Mouse (Mus musculus) limb, embryonic 13.5 days (tissue): ENCODE results near the gene Tyk2. TPM values are rescaled to one million over a fixed set of nuclear protein-coding genes. Genes with fewer than 3 reads are reported as not detected.
A peak's percentile ranks its signal among the peaks of the same experiment; 100 is the strongest.

Experiments
- ATAC-seq: fragments of 200-750 bp; cut with Nextera tagmentation; 2 replicates; pipeline ENCODE4 v1.8.0; 2017; ENCODE audit warnings: low read depth, moderate number of reproducible peaks, moderate TSS enrichment; ENCODE audit not compliant: low FRiP score
- H3K27ac ChIP-seq: fragments of 300-500 bp; sonication (generic); 2 replicates; pipeline ENCODE4 v1.5.1; 2015; ENCODE audit warnings: inconsistent platforms, mild to moderate bottlenecking, moderate library complexity
- H3K27me3 ChIP-seq: fragments of 300-500 bp; sonication (generic); 2 replicates; pipeline ENCODE4 v1.6.1; 2015; ENCODE audit warnings: mild to moderate bottlenecking, inconsistent platforms
- H3K36me3 ChIP-seq: fragments of 300-500 bp; sonication (generic); 2 replicates; pipeline ENCODE4 v1.6.1; 2015; ENCODE audit warnings: inconsistent platforms, mild to moderate bottlenecking, moderate library complexity
- H3K4me1 ChIP-seq: fragments of 300-500 bp; sonication (generic); 2 replicates; pipeline ENCODE4 v1.6.1; 2015; ENCODE audit warnings: inconsistent platforms
- H3K4me2 ChIP-seq: fragments of 300-500 bp; sonication (generic); replicated peaks from 2 replicates; pipeline ENCODE4 v1.6.1; 2015; ENCODE audit warnings: inconsistent platforms, mild to moderate bottlenecking, moderate library complexity
- H3K4me3 ChIP-seq: fragments of 300-500 bp; sonication (generic); 2 replicates; pipeline ENCODE4 v1.5.1; 2015; ENCODE audit warnings: moderate library complexity, mild to moderate bottlenecking, inconsistent platforms
- H3K9ac ChIP-seq: fragments of 300-500 bp; sonication (generic); 2 replicates; pipeline ENCODE4 v1.6.1; 2015; ENCODE audit warnings: mild to moderate bottlenecking, inconsistent platforms
- H3K9me3 ChIP-seq: fragments of 300-500 bp; sonication (generic); 2 replicates; pipeline ENCODE4 v1.6.1; 2016; ENCODE audit warnings: inconsistent platforms
- WGBS: fragments of 180-500 bp; shearing (Covaris S2); methylation state at CpG from one replicate; pipeline ENCODE4 v1.1.7; 2015; 5-methylcytosine and 5-hydroxymethylcytosine counted together
- microRNA-seq: library from miRNA; unstranded; fragments of <30 nt; microRNA quantifications from one replicate; pipeline ENCODE4, GENCODE M21; 2016
- polyA plus RNA-seq: library from polyadenylated mRNA; unstranded; fragments of >200 nt; fragmentation: Nextera tagmentation; extraction: Ambion mirVana; gene quantifications from 2 replicates; pipeline ENCODE4 v1.2.1, GENCODE M21; 2015

The Tyk2 gene
- polyA plus RNA-seq, 1 experiment from 2014 or later, result 16.5 TPM

DNA sequence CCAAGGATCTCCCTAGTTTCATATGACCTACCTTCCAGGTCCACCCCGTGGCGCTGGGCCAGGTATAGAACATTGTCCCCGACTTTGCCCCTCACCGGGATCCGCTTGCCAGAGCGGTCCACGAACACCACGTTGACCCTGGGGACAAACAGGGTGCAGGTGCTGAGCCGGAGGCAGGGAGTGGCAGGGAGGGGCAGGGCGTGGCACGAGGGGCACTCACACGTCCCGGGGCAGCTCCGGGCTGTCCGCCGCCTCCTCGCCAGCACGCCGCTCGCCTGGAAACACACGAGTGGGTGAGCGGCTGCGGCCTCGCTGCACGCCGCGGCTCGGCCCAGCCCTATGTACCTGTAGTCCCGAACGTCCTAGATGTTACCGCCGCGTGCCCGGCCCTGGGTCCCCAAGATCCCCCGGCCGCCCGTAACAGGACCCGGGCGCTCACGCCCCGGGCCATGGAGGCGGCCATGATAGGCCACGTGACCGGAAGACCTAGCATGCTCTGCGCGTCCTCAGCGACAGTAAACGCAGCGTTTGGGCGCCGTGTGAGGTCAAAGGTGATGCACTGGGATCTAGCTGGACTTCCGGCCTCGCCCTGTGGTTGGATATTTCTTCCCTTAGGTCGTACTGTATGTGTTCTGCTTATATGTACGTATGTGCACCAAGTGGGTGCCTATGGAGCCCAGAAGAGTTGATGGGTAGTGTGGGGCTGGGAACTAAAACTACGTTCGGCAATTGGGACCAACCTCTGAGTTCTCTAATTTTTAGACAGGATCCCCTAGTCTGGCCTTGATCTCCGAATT is 57.8 kb downstream of the Tyk2 start, which contains the start of the genes Gm49373 and Fdx1l:
Gm49373 (minus strand) TSS at position 53 of the 797 bp plus-strand sequence.
Fdx1l (minus strand) TSS at position 571 of the 797 bp plus-strand sequence.
- WGBS, result 3% methylated on average over 58 of the region's 58 CpGs
- peaks cover 15% of the 10 kb centered on the region for H3K4me1 ChIP-seq
- peak; percentile 92 for ATAC-seq
- H3K27ac ChIP-seq, result peak within 1 kb of the TSS; percentile 40
- no peaks in the 10 kb centered on the region for H3K27me3 ChIP-seq
- H3K9me3 ChIP-seq, result no peaks in the 10 kb centered on the region
- peak within 1 kb of the TSS; percentile 76 for H3K4me2 ChIP-seq
- peak within 1 kb of the TSS; percentile 88 for H3K9ac ChIP-seq
- peak within 1 kb of the TSS; percentile 87 for H3K4me3 ChIP-seq
- H3K36me3 ChIP-seq, result peaks cover 61% of the 10 kb centered on the region

DNA sequence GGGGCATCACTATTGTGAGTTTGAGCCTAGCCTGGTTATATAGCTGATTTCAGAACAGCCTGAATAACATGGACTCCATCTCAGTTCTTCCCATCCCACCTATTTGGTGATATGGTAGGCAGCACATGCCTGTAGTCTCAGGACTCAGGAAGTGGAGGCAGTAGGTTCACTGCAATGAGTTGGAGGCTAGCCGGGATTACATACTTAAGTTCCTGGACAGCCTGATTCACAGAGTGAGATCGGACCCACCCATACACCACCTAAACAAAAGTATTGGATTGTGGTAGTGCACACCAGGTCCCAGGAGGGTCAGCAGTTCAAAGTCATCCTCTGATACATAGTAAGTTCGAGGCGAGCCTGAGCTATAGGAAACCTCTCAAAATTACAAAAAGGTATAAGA is 58.4 kb downstream of the Tyk2 start:
- 0 out of 2 replicates have a peak overlapping the region, but pooled peaks have one; percentile 40 for H3K27ac ChIP-seq
- peak overlapping the region; percentile 76 for H3K4me2 ChIP-seq
- no peaks in the 10 kb centered on the region for H3K27me3 ChIP-seq
- H3K4me1 ChIP-seq, result peaks cover 15% of the 10 kb centered on the region
- WGBS, result 16% methylated on average over 4 of the region's 4 CpGs
- ATAC-seq, result peak; percentile 8; the same call in 1 of the 2 replicates
- H3K9ac ChIP-seq, result peak overlapping the region; percentile 88
- peak overlapping the region; percentile 87 for H3K4me3 ChIP-seq
- H3K36me3 ChIP-seq, result peaks cover 60% of the 10 kb centered on the region
- no peaks in the 10 kb centered on the region for H3K9me3 ChIP-seq

DNA sequence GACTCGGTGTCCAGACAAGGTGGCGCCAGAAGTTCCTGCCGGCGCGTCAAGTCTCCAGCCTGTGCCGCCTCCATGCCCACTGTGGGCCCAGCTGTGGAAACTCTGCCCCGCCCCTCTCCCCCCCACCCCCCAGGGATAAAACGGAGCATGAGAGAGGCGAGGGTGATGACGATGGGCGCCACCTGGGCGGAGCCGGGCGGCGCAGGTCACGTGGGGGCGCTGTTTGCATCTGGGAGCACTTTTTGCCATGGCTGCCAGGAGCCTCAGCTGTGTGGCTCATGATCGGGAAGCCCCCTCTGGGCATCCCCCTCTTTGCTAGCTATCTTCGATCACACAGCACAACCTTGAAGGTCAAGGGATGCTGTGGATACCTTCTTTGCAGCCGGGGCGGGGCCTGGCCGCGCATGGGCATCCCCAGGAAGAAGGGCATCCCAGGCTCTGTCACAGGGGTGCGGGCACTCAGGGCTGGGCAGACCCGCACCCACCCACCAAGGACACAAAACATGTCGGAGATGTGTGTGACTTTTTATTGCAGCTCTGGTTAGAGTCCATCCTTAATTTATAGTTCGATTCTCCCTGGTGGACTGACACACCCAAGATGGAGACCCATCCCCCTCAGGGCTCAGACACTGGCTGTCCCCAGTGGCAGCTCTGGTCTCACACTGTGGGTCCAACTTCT is 63.9 kb downstream of the Tyk2 start, which contains the start of gene Zglp1:
Zglp1 (minus strand) TSS at position 88 of the 679 bp plus-strand sequence.
- Histone ChIP-seq H3K27me3 (no peaks in the 10 kb centered on the region), H3K4me2 (no peak within 1 kb of the TSS), H3K9me3 (no peaks in the 10 kb centered on the region), H3K36me3 (peaks cover 62% of the 10 kb centered on the region), H3K9ac (no peak within 1 kb of the TSS), H3K27ac (no peak within 1 kb of the TSS), H3K4me3 (no peak within 1 kb of the TSS), H3K4me1 (peaks cover 4% of the 10 kb centered on the region; the same call in 1 of the 2 replicates)
- no peak for ATAC-seq
- 83% methylated on average over 27 of the region's 27 CpGs for WGBS

DNA sequence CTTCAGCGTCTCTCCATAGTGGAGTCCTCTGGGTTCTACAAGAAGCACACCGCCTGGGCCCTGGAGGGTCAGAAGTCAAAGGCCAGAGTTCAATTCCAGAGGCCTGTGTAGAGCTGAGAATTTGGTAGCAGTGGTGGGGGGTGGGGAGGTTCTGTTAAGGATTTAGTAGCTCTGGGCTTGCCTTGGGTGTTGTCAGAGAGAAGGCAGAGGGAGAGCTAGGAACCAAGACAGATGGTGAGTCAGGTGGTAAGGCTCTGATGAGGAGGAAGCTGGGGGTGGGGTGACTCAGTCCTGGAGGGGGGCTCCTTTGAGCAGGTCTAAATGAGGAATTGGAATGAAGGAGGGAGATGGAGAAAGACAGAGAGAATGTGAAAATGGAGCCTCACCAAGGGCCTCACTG is 68.1 kb downstream of the Tyk2 start:
- H3K9me3 ChIP-seq, result no peaks in the 10 kb centered on the region
- H3K36me3 ChIP-seq, result peaks cover 42% of the 10 kb centered on the region
- H3K4me2 ChIP-seq, result no peak overlapping the region
- H3K4me1 ChIP-seq, result no peaks in the 10 kb centered on the region
- H3K27ac ChIP-seq, result no peak overlapping the region
- H3K9ac ChIP-seq, result no peak overlapping the region
- no peak overlapping the region for H3K4me3 ChIP-seq
- 78% methylated on average over 2 of the region's 2 CpGs for WGBS
- H3K27me3 ChIP-seq, result no peaks in the 10 kb centered on the region
- no peak for ATAC-seq

Small RNAs within 50 kb of the gene (microRNA-seq; reads per million reads assigned to microRNA genes)
- 0.52 reads per million for gene Mir7082

Other genes with a start within 250 kb of the Tyk2 start
- gene Ppan, start 243.1 kb downstream of the Tyk2 start, polyA plus RNA-seq, result 85.9 and 91.3 TPM in 2 replicates
- 329 and 337 TPM in 2 replicates for gene Eif3g, start 232.6 kb downstream of the Tyk2 start, polyA plus RNA-seq
- gene Dnmt1, start 171.4 kb downstream of the Tyk2 start, polyA plus RNA-seq, result 97.6 and 104 TPM in 2 replicates
- gene S1pr2, start 154.5 kb downstream of the Tyk2 start, polyA plus RNA-seq, result 60.3 and 66.9 TPM in 2 replicates
- 131 and 133 TPM in 2 replicates for gene Mrpl4, start 128.5 kb downstream of the Tyk2 start, polyA plus RNA-seq
- gene Icam1, start 115.3 kb downstream of the Tyk2 start, polyA plus RNA-seq, result 12.3 and 13.9 TPM in 2 replicates
- 0.62 and 2.2 TPM in 2 replicates for gene Icam4, start 101.9 kb downstream of the Tyk2 start, polyA plus RNA-seq
- 0.05 and 0.08 TPM in 2 replicates for gene Icam5, start 99.2 kb downstream of the Tyk2 start, polyA plus RNA-seq
- 1.0 and 1.3 TPM in 2 replicates for gene Zglp1, start 64.2 kb downstream of the Tyk2 start, polyA plus RNA-seq
- gene Gm49373, start 58.1 kb downstream of the Tyk2 start, polyA plus RNA-seq, result 0.59 and 0.88 TPM in 2 replicates
- gene Fdx1l, start 57.6 kb downstream of the Tyk2 start, polyA plus RNA-seq, result 54.8 and 61.6 TPM in 2 replicates
- 1.8 and 2.1 TPM in 2 replicates for gene Gm38431, start 39.2 kb downstream of the Tyk2 start, polyA plus RNA-seq
- 55.0 and 63.2 TPM in 2 replicates for gene Raver1, start 39.2 kb downstream of the Tyk2 start, polyA plus RNA-seq
- gene Cdc37, start 18.7 kb upstream of the Tyk2 start, polyA plus RNA-seq, result 320 and 346 TPM in 2 replicates
- gene Pde4a, start 34.5 kb upstream of the Tyk2 start, polyA plus RNA-seq, result 5.4 and 6.1 TPM in 2 replicates
- gene Keap1, start 108.1 kb upstream of the Tyk2 start, polyA plus RNA-seq, result 79.7 and 82.5 TPM in 2 replicates
- gene S1pr5, start 117.2 kb upstream of the Tyk2 start, polyA plus RNA-seq, result 0.77 and 0.83 TPM in 2 replicates
- gene Atg4d, start 134.1 kb upstream of the Tyk2 start, polyA plus RNA-seq, result 31.4 and 32.8 TPM in 2 replicates
- 16.2 and 18.3 TPM in 2 replicates for gene Kri1, start 156.7 kb upstream of the Tyk2 start, polyA plus RNA-seq
- gene Cdkn2d, start 160.2 kb upstream of the Tyk2 start, polyA plus RNA-seq, result 51.2 and 51.6 TPM in 2 replicates
- 10.5 and 11.7 TPM in 2 replicates for gene Ap1m2, start 181.1 kb upstream of the Tyk2 start, polyA plus RNA-seq
- 118 and 131 TPM in 2 replicates for gene Slc44a2, start 189.5 kb upstream of the Tyk2 start, polyA plus RNA-seq
- gene Ilf3, start 236.6 kb upstream of the Tyk2 start, polyA plus RNA-seq, result 257 and 268 TPM in 2 replicates